Mouse (Mus musculus) CH12.LX (cell line): ENCODE measurements around the gene Hpca.

Experiments
- CTCF ChIP-seq, 2 experiments: IDR thresholded peaks in 1 of 2; conservative IDR thresholded peaks in 1 of 2; 2 replicates each; pipeline ENCODE4 v1.5.1; 2011 to 2012; ENCODE audit warnings: low read depth in 2 of 2, low read length in 2 of 2, improper control_type of control experiment in 1 of 2, inconsistent platforms in 1 of 2, mild to moderate bottlenecking in 1 of 2, moderate library complexity in 1 of 2
- EP300 ChIP-seq: IDR thresholded peaks from 2 replicates; pipeline ENCODE4 v1.6.1; 2011; ENCODE audit warnings: low read length, improper control_type of control experiment
- MAFK ChIP-seq: IDR thresholded peaks from 2 replicates; pipeline ENCODE4 v1.6.1; 2011; ENCODE audit warnings: low read length, improper control_type of control experiment; ENCODE audit not compliant: insufficient replicate concordance
- POLR2A ChIP-seq: IDR thresholded peaks from 2 replicates; pipeline ENCODE4 v1.6.1; 2011; ENCODE audit warnings: low read depth, mild to moderate bottlenecking, improper control_type of control experiment, low read length

- TF ChIP-seq POLR2A (no peak), CTCF (conservative IDR thresholded peaks at IDR 0.05 in 1 of 2, IDR thresholded peaks at IDR 0.05 in 1 of 2; ENCODE audit: low read depth in 2 of 2, low read length in 2 of 2) (no peak), EP300 (no peak), MAFK (no peak)
These were observed 271 bp upstream of the Hpca start for GRCm38 (mm10) chr4:129122107-129122506.
